Mouse (Mus musculus): ENCODE data around the gene Zfp3.

GRCm38 (mm10) chr11:70808101-70808500, 44.1 kb downstream of the Zfp3 start:
- TF ChIP-seq POLR2A (IDR thresholded peaks at IDR 0.05; ENCODE audit: control insufficient read depth, low read depth, low read length), result no peak
- TF ChIP-seq CTCF (IDR thresholded peaks at IDR 0.05; ENCODE audit: control insufficient read depth, insufficient read depth, insufficient replicate concordance, low read depth, low read length), result no peak

Data from testis, adult 2 months (tissue).